Mouse (Mus musculus) lung, embryonic 15.5 days (tissue): Measurements from ENCODE around the gene Unc80. TPM values are rescaled to one million over a fixed set of nuclear protein-coding genes. Genes with fewer than 3 reads are reported as not detected.

Source experiments
- ATAC-seq: fragments of 200-750 bp; cut with Nextera tagmentation; 2 replicates; pipeline ENCODE4 v1.8.0; 2017; ENCODE audit warnings: moderate number of reproducible peaks, borderline replicate concordance; ENCODE audit not compliant: low FRiP score, low TSS enrichment; ENCODE audit errors: extremely low read depth
- H3K27ac ChIP-seq: fragments of 300-500 bp; sonication (generic); 2 replicates; pipeline ENCODE4 v1.5.1; 2015; ENCODE audit warnings: moderate library complexity, mild to moderate bottlenecking, inconsistent platforms
- H3K27me3 ChIP-seq: fragments of 300-500 bp; sonication (generic); 2 replicates; pipeline ENCODE4 v1.6.1; 2015; ENCODE audit warnings: inconsistent platforms
- H3K36me3 ChIP-seq: fragments of 300-500 bp; sonication (generic); 2 replicates; pipeline ENCODE4 v1.6.1; 2015; ENCODE audit warnings: inconsistent platforms
- H3K4me1 ChIP-seq: fragments of 300-500 bp; sonication (generic); 2 replicates; pipeline ENCODE4 v1.6.1; 2015; ENCODE audit warnings: inconsistent platforms
- H3K4me2 ChIP-seq: fragments of 300-500 bp; sonication (generic); 2 replicates; pipeline ENCODE4 v1.6.1; 2015; ENCODE audit warnings: inconsistent platforms, mild to moderate bottlenecking, moderate library complexity
- H3K4me3 ChIP-seq: fragments of 300-500 bp; sonication (generic); 2 replicates; pipeline ENCODE4 v1.5.1; 2015; ENCODE audit warnings: mild to moderate bottlenecking, inconsistent platforms
- H3K9ac ChIP-seq: fragments of 300-500 bp; sonication (generic); 2 replicates; pipeline ENCODE4 v1.6.1; 2015; ENCODE audit warnings: inconsistent platforms
- H3K9me3 ChIP-seq: fragments of 300-500 bp; sonication (generic); 2 replicates; pipeline ENCODE4 v1.6.1; 2016; ENCODE audit warnings: inconsistent platforms
- WGBS: fragments of 180-500 bp; shearing (Covaris S2); methylation state at CpG from one replicate; pipeline ENCODE4 v1.1.7; 2015; 5-methylcytosine and 5-hydroxymethylcytosine counted together
- polyA plus RNA-seq: library from polyadenylated mRNA; unstranded; fragments of >200 nt; fragmentation: Nextera tagmentation; extraction: Ambion mirVana; gene quantifications from 2 replicates; pipeline ENCODE4 v1.2.1, GENCODE M21; 2015

The Unc80 gene
- 0.30 and 0.44 TPM in 2 replicates for polyA plus RNA-seq

GRCm38 (mm10) chr1:66467821-66468703 is at the start of gene Unc80:
Gene Unc80 (plus strand): TSS chr1:66468367.
- Histone ChIP-seq H3K9me3 (no peaks in the 10 kb centered on the region), H3K36me3 (no peaks in the 10 kb centered on the region), H3K27me3 (peaks cover 23% of the 10 kb centered on the region), H3K9ac (no peak within 1 kb of the TSS), H3K4me3 (peak within 1 kb of the TSS; percentile 47), H3K27ac (no peak within 1 kb of the TSS), H3K4me1 (peaks cover 7% of the 10 kb centered on the region; the same call in 1 of the 2 replicates), H3K4me2 (peak within 1 kb of the TSS; percentile 86)
- WGBS = under 1% methylated on average over 68 of the region's 83 CpGs
- ATAC-seq = peak; percentile 96

DNA sequence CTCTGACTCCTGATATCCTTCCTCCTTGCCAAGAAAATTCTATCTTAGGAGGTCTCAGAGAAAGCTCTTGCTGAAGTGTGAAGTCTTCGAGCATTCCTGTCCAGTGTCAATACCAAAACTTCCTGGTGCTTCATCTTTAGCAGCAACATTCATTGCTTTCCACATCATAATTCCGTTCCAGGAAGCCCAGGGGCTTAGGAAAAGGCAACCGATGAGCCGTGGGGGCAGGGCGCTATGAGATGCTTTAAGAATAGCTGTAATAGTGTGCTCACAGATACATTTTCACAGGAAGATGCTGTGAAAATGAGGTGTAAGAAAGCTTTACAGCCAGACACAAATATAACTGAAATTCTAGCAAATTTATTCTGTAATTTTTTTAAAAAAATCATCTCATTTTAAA is 42.1 kb upstream of the Unc80 start:
- Histone ChIP-seq H3K4me3 (no peak overlapping the region), H3K9ac (no peak overlapping the region), H3K36me3 (no peaks in the 10 kb centered on the region), H3K9me3 (no peaks in the 10 kb centered on the region), H3K4me2 (no peak overlapping the region), H3K4me1 (no peaks in the 10 kb centered on the region), H3K27ac (no peak overlapping the region), H3K27me3 (no peaks in the 10 kb centered on the region)
- WGBS = 88% methylated on average over 5 of the region's 5 CpGs
- no peak for ATAC-seq

- Histone ChIP-seq H3K4me1 (no peaks in the 10 kb centered on the region), H3K4me3 (no peak overlapping the region), H3K36me3 (no peaks in the 10 kb centered on the region), H3K27ac (no peak overlapping the region), H3K9ac (no peak overlapping the region), H3K9me3 (no peaks in the 10 kb centered on the region), H3K4me2 (no peak overlapping the region), H3K27me3 (no peaks in the 10 kb centered on the region)
- ATAC-seq = no peak
Observed at GRCm38 (mm10) chr1:66430962-66431361, 37.2 kb upstream of the Unc80 start.

GRCm38 (mm10) chr1:66431472-66431871 is 36.7 kb upstream of the Unc80 start:
- H3K9me3 ChIP-seq = no peaks in the 10 kb centered on the region
- 84% methylated on average over 6 of the region's 6 CpGs for WGBS
- H3K9ac ChIP-seq = no peak overlapping the region
- no peaks in the 10 kb centered on the region for H3K36me3 ChIP-seq
- H3K4me1 ChIP-seq = no peaks in the 10 kb centered on the region
- no peak overlapping the region for H3K4me3 ChIP-seq
- no peak overlapping the region for H3K27ac ChIP-seq
- no peak for ATAC-seq
- no peak overlapping the region for H3K4me2 ChIP-seq
- no peaks in the 10 kb centered on the region for H3K27me3 ChIP-seq

DNA sequence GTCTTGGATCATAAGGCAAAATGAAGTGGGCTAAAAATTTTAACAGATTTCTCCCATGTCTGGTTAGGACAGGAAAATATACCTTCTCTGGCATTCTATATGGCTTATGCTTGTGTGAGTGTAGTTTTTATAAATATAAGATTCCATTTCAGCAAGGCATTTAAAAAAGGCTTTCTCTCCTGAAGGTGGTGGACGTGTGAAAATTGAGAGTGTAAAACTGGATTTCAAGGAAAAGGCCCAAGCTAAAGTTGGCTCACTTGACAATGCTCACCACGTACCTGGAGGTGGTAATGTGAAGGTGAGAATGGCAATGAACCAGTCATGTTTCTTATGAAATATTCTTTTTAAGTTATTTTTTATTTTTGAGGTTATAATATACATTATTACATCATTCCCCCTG is 30.1 kb upstream of the Unc80 start:
- no peak for ATAC-seq
- no peak overlapping the region for H3K9ac ChIP-seq
- no peak overlapping the region for H3K4me2 ChIP-seq
- H3K36me3 ChIP-seq = no peaks in the 10 kb centered on the region
- 80% methylated on average over 2 of the region's 2 CpGs for WGBS
- H3K4me1 ChIP-seq = no peaks in the 10 kb centered on the region
- H3K4me3 ChIP-seq = no peak overlapping the region
- H3K9me3 ChIP-seq = no peaks in the 10 kb centered on the region
- H3K27me3 ChIP-seq = no peaks in the 10 kb centered on the region
- H3K27ac ChIP-seq = no peak overlapping the region

- no peak overlapping the region for H3K9ac ChIP-seq
- WGBS = 83% methylated on average over 2 of the region's 2 CpGs
- no peak for ATAC-seq
Observed at GRCm38 (mm10) chr1:66442922-66443321, 25.2 kb upstream of the Unc80 start.

DNA sequence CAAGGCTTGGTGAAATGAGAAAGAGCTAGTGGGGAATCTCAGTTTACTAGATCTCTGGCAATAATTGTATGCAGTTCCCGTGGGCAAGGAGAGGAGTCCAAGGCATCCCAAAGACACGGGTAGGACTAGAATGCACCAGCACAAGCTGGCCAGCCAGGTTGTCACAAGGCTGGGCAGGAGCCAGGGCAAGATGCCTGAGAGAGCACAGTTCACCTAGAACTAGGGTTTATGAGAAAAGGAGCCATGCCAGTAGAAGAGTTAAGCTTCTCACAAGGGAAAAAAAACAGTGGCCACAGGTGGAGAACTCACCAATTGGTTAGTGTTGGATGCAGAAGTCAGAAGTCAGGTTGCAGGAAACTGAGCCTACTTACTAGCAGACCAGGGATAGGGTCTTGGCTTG is 18.7 kb upstream of the Unc80 start:
- no peak for ATAC-seq
- 68% methylated on average over 2 of the region's 2 CpGs for WGBS
- Histone ChIP-seq H3K4me3 (no peak overlapping the region), H3K4me1 (no peaks in the 10 kb centered on the region), H3K27me3 (no peaks in the 10 kb centered on the region), H3K9ac (no peak overlapping the region), H3K4me2 (no peak overlapping the region), H3K27ac (no peak overlapping the region), H3K36me3 (no peaks in the 10 kb centered on the region), H3K9me3 (no peaks in the 10 kb centered on the region)

More at GRCm38 (mm10) chr1:66442922-66443321, 25.2 kb upstream of the Unc80 start:
- H3K4me3 ChIP-seq = no peak overlapping the region
- H3K27ac ChIP-seq = no peak overlapping the region
- no peaks in the 10 kb centered on the region for H3K9me3 ChIP-seq
- H3K4me1 ChIP-seq = no peaks in the 10 kb centered on the region
- no peaks in the 10 kb centered on the region for H3K27me3 ChIP-seq
- no peaks in the 10 kb centered on the region for H3K36me3 ChIP-seq
- no peak overlapping the region for H3K4me2 ChIP-seq

GRCm38 (mm10) chr1:66456580-66456979 is 11.6 kb upstream of the Unc80 start:
- Histone ChIP-seq H3K36me3 (no peaks in the 10 kb centered on the region), H3K9ac (no peak overlapping the region), H3K4me1 (no peaks in the 10 kb centered on the region), H3K9me3 (no peaks in the 10 kb centered on the region), H3K27me3 (no peaks in the 10 kb centered on the region), H3K4me3 (no peak overlapping the region), H3K27ac (no peak overlapping the region), H3K4me2 (no peak overlapping the region)
- ATAC-seq = no peak
- 15% methylated on average over 2 of the region's 2 CpGs for WGBS

DNA sequence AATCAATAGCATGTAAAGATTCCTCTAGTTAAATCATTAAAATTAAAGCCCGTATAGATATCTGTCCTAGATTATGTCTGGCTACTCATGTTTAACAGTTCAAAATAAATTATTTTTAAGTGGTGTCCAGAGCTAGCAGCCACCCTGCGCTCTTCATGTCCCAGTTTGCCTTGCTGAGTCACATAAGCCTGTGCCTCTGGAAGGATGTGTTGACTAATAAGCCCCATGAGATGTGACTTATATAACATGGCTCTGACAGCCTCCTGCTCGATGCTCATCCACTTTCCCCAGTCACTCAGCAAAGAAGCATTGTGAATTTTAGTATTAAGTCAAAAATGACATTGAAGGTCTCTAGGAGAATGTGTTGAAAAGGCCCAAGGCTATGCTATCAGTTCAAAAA is 10.4 kb upstream of the Unc80 start:
- Histone ChIP-seq H3K9me3 (no peaks in the 10 kb centered on the region), H3K4me1 (no peaks in the 10 kb centered on the region), H3K4me3 (no peak overlapping the region), H3K27ac (no peak overlapping the region), H3K27me3 (no peaks in the 10 kb centered on the region), H3K36me3 (no peaks in the 10 kb centered on the region), H3K4me2 (no peak overlapping the region), H3K9ac (no peak overlapping the region)
- no peak for ATAC-seq
- 66% methylated on average over 3 of the region's 3 CpGs for WGBS

- 48% methylated on average over 3 of the region's 3 CpGs for WGBS
Observed at GRCm38 (mm10) chr1:66459394-66459793, 8.8 kb upstream of the Unc80 start.

DNA sequence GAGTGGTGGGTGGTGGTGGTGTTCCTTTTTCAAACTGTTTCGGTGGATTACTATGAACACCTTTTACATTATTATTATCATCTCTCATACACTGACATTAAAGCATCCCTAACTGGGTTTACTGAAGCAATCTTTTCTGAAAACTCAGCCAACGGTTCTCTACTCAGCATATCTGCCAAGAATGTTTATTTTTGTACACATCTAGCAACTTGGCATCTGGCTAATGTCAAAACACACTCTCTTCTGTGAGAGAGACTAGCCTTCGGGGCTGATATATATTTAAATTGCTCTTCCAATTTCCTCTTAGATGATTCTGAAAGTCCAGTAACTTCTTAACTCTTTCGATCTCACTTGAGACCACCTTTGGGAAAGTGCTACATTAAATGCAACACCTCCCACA is 7.3 kb upstream of the Unc80 start:
- no peak overlapping the region for H3K9ac ChIP-seq
- H3K4me2 ChIP-seq = no peak overlapping the region

More at GRCm38 (mm10) chr1:66459394-66459793, 8.8 kb upstream of the Unc80 start:
- Histone ChIP-seq H3K27me3 (no peaks in the 10 kb centered on the region), H3K4me2 (no peak overlapping the region), H3K9ac (no peak overlapping the region), H3K36me3 (no peaks in the 10 kb centered on the region), H3K4me1 (no peaks in the 10 kb centered on the region), H3K9me3 (no peaks in the 10 kb centered on the region), H3K27ac (no peak overlapping the region), H3K4me3 (no peak overlapping the region)
- ATAC-seq = no peak

DNA sequence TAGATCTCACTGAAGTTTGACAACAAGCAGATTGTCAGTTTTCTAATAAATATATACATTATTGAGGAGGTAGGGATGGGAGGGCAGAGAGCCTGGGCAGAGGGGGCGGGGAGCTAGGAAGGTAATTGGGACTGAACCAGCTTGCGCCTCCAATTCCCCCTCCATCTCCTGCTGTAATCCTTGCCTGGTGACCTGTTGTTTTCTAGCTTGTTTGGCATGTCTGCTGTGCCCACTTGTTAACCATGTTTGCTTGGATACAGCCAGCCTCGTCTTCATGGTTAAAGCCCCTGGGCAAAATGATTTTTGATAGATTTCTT is 495 bp downstream of the Unc80 start:
- ATAC-seq = no peak

More for the DNA sequence above, 7.3 kb upstream of the Unc80 start:
- H3K27ac ChIP-seq = no peak overlapping the region
- H3K4me1 ChIP-seq = no peaks in the 10 kb centered on the region
- 36% methylated on average over 4 of the region's 4 CpGs for WGBS
- no peaks in the 10 kb centered on the region for H3K9me3 ChIP-seq
- no peaks in the 10 kb centered on the region for H3K27me3 ChIP-seq
- peak; percentile 49; the same call in 1 of the 2 replicates for ATAC-seq
- H3K36me3 ChIP-seq = no peaks in the 10 kb centered on the region
- no peak overlapping the region for H3K4me3 ChIP-seq

More for the DNA sequence above, 495 bp downstream of the Unc80 start:
- Histone ChIP-seq H3K4me1 (peaks cover 7% of the 10 kb centered on the region; the same call in 1 of the 2 replicates), H3K27me3 (peaks cover 23% of the 10 kb centered on the region), H3K4me2 (peak overlapping the region; percentile 86), H3K27ac (no peak overlapping the region), H3K36me3 (no peaks in the 10 kb centered on the region), H3K4me3 (peak overlapping the region; percentile 47), H3K9ac (no peak overlapping the region), H3K9me3 (no peaks in the 10 kb centered on the region)
- 19% methylated on average over 3 of the region's 3 CpGs for WGBS
